Mouse (Mus musculus): ENCODE data around the gene Rcan1. TPM values are rescaled to one million over a fixed set of nuclear protein-coding genes. Genes with fewer than 3 reads are reported as not detected.
A peak's percentile ranks its signal among the peaks of the same experiment; 100 is the strongest.

The Rcan1 gene
- total RNA-seq, 2 experiments from 2014 or later, result 60.4 to 63.9 TPM

GRCm38 (mm10) chr16:92365477-92365876, 105.2 kb downstream of the Rcan1 start:
- no peak for DNase-seq (ENCODE audit: low spot score in 2 of 2)
- intact Hi-C loops (cut with DNase I), result no loop called here

- DNase-seq (ENCODE audit: low spot score in 2 of 2), result no peak
- intact Hi-C loops (cut with DNase I), result no loop called here
Measured at GRCm38 (mm10) chr16:92360711-92361110, 110.0 kb downstream of the Rcan1 start.

- no peak for DNase-seq (ENCODE audit: low spot score in 2 of 2)
- intact Hi-C loops (cut with DNase I), result no loop called here
Measured at GRCm38 (mm10) chr16:92359229-92359628, 111.4 kb downstream of the Rcan1 start, which contains the start of gene Kcne1. Gene Kcne1 (minus strand): TSS chr16:92359468.

- no peak for DNase-seq (ENCODE audit: low spot score in 2 of 2)
- intact Hi-C loops (cut with DNase I), result no loop called here
Measured at GRCm38 (mm10) chr16:92358734-92359133, 111.9 kb downstream of the Rcan1 start.

- DNase-seq (ENCODE audit: low spot score in 2 of 2), result no peak
- intact Hi-C loops (cut with DNase I), result no loop called here
Measured at GRCm38 (mm10) chr16:92357566-92357965, 113.1 kb downstream of the Rcan1 start.

GRCm38 (mm10) chr16:92357023-92357422, 113.6 kb downstream of the Rcan1 start:
- no peak for DNase-seq (ENCODE audit: low spot score in 2 of 2)

GRCm38 (mm10) chr16:92355982-92356381, 114.7 kb downstream of the Rcan1 start:
- intact Hi-C loops (cut with DNase I), result no loop called here
- DNase-seq (ENCODE audit: low spot score in 2 of 2), result no peak

More at GRCm38 (mm10) chr16:92357023-92357422, 113.6 kb downstream of the Rcan1 start:
- intact Hi-C loops (cut with DNase I), result no loop called here

GRCm38 (mm10) chr16:92355366-92355765, 115.3 kb downstream of the Rcan1 start:
- intact Hi-C loops (cut with DNase I), result no loop called here
- no peak for DNase-seq (ENCODE audit: low spot score in 2 of 2)

- no peak for DNase-seq (ENCODE audit: low spot score in 2 of 2)
- intact Hi-C loops (cut with DNase I), result no loop called here
Measured at GRCm38 (mm10) chr16:92353897-92354296, 116.8 kb downstream of the Rcan1 start.

GRCm38 (mm10) chr16:92353295-92353694, 117.4 kb downstream of the Rcan1 start:
- DNase-seq (ENCODE audit: low spot score in 2 of 2), result no peak
- intact Hi-C loops (cut with DNase I), result no loop called here

- intact Hi-C loops (cut with DNase I), result no loop called here
- peak in 1 of 2 experiments; percentile 26 for DNase-seq (ENCODE audit: low spot score in 2 of 2)
Measured at GRCm38 (mm10) chr16:92348941-92349340, 121.7 kb downstream of the Rcan1 start.

GRCm38 (mm10) chr16:92346297-92346916, 124.3 kb downstream of the Rcan1 start:
- intact Hi-C loops (cut with DNase I), result no loop called here
- DNase-seq (ENCODE audit: low spot score in 2 of 2), result no peak

- intact Hi-C loops (cut with DNase I), result no loop called here
- no peak for DNase-seq (ENCODE audit: low spot score in 2 of 2)
Measured at GRCm38 (mm10) chr16:92345177-92345576, 125.5 kb downstream of the Rcan1 start.

Other genes with a start within 250 kb of the Rcan1 start
- 1 to 10 TPM in 1 of 2 experiments, under 1 TPM in 1; 0.69 to 1.7 TPM for gene Kcne2, start 178.5 kb downstream of the Rcan1 start, total RNA-seq (2021)
- 10 to 100 TPM; 17.8 to 20.7 TPM for gene Smim11, start 169.6 kb downstream of the Rcan1 start, total RNA-seq (2021)
- not detected for gene Fam243, start 149.4 kb downstream of the Rcan1 start, total RNA-seq (2021)
- not detected for gene Kcne1, start 111.4 kb downstream of the Rcan1 start, total RNA-seq (2021)
- gene Clic6, start 14.9 kb upstream of the Rcan1 start, total RNA-seq (2021), result 1 to 10 TPM; 2.7 to 3.4 TPM